Mouse (Mus musculus): ENCODE data around the gene Ccl27a.

The Ccl27a gene

DNA sequence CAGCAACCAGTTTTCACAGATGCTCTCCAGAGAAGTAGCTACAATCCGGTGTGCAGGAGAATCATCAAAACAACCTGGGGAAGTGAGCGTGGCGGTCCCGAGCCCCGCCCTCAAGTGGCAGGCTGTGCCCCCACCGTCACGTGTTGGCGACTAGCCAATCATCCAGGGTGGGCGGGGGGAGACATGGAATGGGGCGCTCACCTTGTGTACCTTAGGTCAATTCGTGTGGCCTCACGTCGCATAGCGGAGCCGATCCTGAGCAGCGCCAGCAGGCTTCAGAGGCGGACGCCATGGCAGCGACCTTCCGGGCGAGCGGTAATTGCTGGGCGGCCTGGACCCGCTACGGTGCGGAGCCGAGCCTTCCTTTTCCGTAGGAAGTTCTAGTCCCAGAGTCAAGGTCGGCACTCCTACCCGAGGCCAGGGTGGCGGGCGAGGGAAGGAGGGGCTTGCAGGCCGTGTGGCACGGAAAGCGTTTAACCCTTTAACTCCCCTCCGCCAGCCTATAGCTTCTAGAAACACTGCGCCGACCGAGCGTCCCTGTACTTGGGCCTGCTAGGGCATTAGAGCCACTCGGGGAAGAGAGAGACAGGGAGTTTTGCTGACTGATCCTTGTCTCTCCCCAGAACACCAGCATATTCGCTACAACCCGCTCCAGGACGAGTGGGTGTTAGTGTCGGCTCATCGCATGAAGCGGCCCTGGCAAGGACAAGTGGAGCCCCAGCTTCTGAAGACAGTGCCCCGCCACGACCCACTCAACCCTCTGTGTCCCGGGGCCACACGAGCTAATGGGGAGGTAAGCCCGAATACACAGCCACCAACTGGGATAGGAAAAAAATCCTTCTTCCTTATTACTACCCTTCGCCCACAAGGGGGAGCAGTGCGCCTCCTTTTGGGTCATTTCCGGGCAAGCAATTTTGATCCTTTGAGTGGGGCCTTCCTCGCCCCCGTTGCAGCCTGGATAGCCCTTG lies 18.4 kb downstream of the Ccl27a start, which contains the start of gene Sigmar1:
Gene Sigmar1 (minus strand): TSS at position 820 of the 968 bp plus-strand sequence.
- peak; percentile 93 for DNase-seq (ENCODE audit: low spot score)

DNA sequence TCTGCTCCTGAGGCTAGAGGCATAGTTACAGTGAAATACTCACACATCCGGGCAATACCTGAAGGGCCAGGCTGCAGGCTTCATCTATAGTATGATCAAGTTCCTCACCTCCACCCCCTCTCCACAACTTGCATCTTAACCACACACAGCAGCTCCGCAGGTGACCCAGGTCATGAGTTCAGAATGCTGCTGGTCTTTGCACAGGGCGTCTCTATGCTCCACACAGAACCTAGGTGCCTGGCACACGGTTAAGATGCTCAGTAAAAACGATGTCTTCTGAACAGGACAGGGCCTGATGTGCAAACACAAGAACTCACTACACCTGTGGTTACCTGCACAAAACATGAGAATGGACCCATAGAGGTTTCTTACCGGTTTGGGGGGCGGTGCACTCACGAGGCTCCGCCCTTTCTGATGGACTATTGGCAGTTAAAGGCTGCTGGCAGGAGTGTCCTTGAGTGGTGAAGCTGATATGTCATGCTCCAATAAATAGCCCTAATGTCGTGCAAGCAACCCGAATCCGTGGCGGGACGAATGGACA lies 19.2 kb downstream of the Ccl27a start, which contains the start of gene Galt:
Gene Galt (plus strand): TSS at position 432 of the 541 bp plus-strand sequence.
- DNase-seq (ENCODE audit: low spot score): no peak

DNA sequence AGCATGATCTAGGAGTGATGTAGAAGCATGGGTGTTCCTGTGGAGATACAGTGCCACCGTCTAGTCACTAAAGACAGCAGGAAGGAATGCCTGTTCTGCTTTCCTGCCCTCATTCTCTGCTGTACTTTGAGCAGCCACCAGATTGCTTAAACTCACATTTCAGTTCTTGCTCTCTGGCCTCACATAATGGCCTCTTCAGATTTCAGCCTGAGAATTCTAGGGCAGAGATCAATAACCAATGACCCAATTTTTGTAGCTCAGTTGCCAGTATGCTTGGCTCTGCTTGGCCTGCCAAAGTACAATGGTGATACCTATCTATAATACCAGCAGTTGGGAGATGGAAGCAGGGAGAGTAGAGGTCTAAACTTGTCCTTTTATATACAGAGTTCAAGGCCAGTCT lies 29.0 kb downstream of the Ccl27a start:
- no peak for DNase-seq (ENCODE audit: low spot score)

DNA sequence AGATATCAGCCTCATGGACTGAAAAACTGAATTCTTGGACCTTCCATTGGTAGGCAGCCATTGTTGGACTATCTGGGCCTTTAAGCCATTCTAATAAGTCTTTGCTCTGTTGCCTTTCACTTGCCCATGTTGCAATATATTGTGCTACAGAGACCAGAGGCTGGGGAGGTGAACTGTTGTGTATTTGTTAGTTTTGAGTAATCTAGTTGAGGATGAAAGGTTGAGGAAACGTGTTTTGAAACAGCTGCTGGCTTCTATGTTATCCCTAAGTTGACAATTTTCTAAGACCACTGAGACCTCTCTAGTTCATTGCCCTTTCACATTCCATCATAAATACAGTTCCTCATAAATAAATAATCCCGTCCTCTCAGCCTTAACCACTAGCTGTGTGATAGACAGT lies 29.9 kb downstream of the Ccl27a start:
- DNase-seq (ENCODE audit: low spot score): no peak

DNA sequence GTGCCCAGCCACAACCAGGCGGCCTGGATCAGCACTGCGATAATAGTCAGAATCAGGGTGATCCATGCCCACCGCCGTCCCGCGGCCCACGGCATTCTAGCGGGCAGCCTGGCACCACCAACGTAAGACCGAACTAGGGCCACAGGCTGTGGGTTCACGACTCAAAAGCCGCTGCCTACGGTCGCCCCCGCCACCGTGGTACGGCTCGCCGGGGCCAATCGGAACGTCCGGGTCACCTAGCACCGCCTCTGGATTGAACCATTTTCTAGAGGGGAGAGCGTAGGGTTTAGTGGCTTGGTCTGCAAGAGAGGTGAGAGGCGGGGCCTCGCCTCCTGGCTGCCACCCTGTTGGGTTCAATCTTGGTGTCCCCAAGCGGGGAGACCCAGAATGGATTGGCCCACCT lies 32.9 kb downstream of the Ccl27a start:
- peak; percentile 98 for DNase-seq (ENCODE audit: low spot score)

DNA sequence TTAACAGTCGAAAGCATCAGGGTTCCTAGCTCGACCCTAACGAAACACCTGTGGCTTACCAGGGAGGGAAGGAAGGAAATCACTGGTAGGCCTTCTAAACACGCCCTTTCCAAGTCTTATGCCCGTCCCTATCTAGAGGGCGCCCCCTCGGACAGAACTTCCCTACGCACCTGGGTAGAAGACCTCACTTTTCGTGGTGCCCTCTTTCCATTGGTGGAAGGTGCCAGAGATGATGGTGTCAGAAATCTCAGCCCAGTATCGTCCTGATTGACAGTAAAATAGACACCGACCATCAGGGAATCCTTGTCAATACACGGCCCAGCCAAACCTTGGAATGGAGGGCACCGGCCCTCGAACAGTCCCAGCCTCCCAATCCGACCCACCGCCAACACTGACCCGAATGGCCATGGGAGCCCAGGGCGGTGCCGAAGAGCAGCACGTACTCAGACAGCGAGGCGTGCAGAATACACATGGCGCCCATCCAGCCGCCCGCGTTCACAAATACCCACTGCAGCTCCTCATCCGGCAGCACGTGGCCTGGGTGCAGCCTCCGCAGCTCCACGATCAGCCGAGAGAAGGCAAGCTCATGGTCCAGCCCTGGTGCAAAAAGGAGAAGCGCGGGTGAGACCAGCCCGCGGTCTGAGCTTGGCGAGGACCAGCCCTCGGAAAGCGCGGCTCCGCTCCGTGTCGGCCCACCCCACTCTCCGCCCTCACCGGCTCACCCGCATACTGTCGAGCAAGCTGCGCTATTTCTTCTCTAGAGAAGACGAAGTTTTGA lies 33.5 kb downstream of the Ccl27a start:
- peak; percentile 47 for DNase-seq (ENCODE audit: low spot score)

DNA sequence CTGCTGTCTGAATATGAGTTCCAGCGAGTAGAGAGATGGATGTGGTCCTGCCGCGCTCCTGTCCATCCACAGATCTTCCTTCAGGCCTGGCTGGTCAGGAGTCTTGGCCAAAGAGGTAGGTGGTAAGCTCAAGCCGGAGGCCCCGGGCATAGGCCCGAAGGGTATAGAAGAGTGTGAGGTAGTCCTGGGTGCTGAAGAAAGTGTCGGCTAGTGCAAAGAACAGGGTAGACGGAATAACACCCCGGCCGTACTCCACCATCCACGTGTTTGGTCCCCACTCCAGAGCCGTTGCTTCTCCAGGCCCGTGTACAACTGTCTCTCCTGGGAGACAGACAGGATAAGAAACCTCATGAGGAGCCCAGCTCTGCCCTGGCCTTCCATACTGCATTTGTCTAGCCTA lies 34.8 kb downstream of the Ccl27a start:
- no peak for DNase-seq (ENCODE audit: low spot score)

DNA sequence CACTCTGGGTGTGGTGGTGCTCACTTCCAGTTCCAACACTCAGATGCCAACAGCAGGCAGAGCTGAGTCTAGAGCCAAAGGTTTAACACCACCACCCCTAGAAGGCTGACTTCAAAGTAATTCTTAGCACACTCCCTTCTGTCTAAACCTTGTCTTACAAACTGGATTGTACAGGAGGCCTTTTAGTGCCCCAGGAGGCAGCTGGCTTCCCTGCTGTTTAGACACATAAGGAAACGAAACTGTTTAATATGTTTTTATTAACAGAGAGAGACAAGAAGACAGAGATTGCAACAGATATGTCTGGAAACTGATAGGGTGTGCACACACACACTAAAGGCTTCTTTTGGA lies 35.8 kb downstream of the Ccl27a start:
- DNase-seq (ENCODE audit: low spot score): no peak

DNA sequence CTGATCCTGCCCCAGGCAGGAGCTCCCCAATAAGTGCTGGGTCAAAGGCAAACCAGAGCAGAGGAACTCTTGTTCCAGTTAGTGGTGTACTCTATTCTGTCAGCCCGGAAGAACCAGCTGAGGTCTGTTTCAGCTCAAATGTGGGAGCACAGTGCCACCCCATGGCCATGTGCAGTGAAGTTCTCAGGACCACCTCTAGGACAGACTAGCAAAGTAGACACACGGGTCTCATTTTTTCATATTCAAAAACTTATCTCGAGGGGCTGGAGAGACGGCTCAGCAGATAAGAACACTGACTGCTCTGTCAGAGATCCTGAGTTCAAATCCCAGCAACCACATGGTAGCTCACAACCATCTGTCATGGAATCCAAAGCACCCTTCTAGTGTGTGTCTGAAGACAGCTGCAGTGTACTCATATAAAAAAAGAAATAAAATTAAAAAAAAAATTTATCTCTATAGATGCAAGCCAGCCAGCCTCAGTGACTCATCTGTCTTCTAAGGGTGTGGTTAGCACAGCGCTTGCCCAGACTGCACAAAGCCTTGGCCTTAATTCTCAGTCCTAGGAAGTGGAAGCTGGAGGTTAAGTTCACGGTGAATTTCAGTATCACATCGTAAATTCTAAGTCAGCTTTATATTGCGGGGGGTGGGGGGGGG lies 36.3 kb downstream of the Ccl27a start:
- peak; percentile 84 for DNase-seq (ENCODE audit: low spot score)

DNA sequence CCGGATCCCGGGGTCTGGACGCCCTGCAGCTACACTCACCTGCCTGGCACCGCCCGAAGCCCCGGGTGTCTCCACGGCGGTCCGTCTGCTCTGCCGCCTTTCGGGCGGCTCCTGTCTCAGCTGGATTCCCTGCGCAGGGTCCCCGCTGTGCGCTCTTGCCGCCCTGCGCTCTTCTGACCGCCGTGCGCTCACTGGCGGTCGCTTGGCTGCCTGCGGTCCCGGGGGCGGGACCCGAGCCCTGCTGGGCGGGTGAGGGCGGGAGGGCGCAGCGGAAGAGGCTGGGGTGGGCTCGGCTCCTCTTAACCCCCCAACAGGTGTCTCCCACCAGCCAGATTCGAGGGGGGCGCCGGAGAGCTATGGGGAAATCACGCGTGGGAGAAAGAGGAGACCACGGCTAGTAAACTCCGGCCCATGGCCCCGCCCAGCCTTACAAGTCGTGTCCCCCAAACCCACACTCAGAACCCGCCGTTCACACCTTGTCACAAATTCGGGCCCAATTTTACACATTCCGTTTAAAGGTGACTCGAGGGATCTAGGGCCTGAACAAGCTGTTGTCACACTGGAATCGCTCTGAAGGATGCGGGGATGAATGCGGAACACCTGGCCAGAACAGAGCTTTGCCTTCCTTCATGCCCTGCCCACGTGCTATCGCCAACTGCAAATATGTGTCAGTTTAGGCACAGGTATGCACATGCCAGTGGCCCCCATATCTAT lies 42.8 kb downstream of the Ccl27a start, which contains the start of gene Arid3c:
Gene Arid3c (minus strand): TSS at position 91 of the 714 bp plus-strand sequence.
- DNase-seq (ENCODE audit: low spot score): peak; percentile 53

DNA sequence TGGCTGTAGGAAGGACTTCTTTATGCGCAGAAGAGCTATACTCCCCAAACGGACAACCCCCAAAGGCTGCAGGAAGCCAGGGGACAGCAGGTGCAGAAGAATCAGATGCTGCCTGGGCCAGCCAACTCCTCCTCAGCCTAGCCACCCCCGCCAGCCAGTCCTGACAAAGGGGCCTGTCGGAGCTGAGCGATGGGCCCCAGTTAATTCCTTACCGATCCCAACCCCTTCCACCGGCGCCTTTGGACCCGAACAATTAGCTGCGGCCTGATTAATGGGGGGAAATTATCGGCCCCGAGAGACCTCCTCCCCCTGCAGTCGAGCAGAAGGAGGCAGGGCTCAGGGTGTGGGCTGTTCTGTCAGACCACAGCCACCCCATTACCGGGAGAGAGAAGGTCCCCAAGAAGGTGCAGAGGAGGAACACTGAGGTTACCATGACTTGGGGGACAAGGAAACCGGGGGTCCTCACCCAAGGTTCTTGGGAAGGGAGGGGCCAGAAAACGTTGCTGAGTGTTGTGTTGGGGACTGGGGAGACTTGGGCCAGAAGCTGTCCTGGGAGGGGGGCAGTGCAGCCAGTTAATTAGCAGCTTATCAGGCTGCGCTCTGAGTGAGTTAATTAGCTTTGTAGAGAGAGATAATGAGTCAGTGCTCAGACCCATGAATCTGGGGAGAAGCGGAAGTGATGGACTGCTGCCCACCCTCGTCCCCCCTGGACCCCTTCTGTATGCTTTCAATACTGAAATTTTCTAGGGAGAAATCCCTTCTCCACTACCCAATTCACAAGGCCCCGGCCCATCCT lies 47.0 kb downstream of the Ccl27a start:
- DNase-seq (ENCODE audit: low spot score): peak; percentile 52

DNA sequence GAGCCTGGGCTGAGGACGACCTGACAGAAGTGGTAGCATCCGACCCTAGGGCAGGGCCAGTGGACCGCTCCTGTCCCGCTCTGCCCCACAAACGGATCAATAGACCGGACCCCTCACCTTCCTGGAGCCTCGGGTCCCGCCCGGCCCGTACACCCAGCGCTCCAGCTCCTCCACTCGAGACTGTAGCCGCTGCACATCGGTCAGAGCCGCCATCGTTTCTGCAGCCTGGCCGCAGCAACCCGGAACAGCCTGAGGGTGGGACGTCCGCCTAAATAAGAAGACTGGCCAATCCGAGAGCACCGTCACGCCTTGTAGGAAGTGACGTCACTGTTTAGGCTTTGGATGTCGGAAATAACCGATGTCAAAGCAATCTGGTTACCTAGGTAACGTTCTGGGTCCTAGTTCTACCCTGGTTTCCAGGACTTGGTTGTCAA lies 51.1 kb downstream of the Ccl27a start, which contains the start of gene Dctn3:
Gene Dctn3 (minus strand): TSS at position 253 of the 434 bp plus-strand sequence.
- peak; percentile 99 for DNase-seq (ENCODE audit: low spot score)
